Comparison of ENCODE assay signal across 8 mouse cellular contexts in the genomic region with DNA sequence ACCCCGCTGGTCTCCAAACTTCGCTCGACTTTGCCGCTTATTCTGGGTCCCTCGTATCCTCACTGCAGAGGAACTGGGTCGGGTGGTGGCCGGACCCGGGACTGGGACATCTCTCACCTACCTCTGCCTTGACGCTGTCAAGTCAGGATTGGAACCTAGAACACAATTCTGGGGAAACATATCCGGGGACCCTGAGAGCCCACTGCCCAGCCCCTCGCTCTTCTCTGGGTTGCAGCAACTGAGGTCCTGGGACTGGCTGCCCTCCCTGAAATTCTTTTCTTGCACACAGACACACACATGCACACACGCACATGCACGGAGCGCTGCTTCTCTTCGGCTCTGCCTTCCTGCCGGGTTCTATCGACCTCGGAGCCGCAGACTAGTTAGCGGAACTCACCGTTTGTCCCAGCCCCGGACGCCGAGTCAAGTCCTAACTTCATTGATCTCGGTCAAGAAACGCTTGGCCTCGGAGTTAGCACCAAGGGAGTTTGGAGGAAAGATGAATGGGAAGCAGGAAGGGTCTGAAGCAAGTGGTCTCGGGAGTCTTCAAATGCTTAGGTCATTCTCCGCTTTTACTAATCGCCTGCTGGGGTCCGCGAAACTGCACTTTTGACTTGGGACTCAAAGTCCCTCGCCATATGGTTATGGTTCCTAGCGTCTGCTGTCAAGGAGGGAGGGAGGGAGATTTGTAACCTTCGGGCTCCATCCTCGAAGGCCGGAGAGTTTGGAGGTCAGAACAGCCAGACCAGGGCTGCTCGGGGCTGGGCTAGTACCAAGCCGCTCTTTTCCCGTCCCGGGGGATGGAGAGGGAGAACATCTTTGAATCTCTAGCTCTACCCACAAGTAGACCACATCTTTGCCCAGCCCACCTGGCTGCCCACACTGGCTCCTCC. TPM values are rescaled to one million over a fixed set of nuclear protein-coding genes. Genes with fewer than 3 reads are reported as not detected.
DNase-seq lines count a peak whose midpoint lies in the region; ATAC-seq and TF ChIP-seq lines count a peak whose summit lies in the region.

No protein-coding gene starts in this region.

- TF ChIP-seq POLR2A in testis, adult 2 months (IDR thresholded peaks at IDR 0.05; ENCODE audit: control insufficient read depth, low read depth, low read length) = no peak

- no peak for ATAC-seq in limb, embryonic 15.5 days (ENCODE audit: insufficient number of reproducible peaks, low FRiP score, low TSS enrichment, low read depth)
- ATAC-seq in stomach, postnatal 0 days (ENCODE audit: low FRiP score, low TSS enrichment) = no peak
- no peak for ATAC-seq in granulocyte monocyte progenitor cell, adult 5-6 weeks (replicated peaks; ENCODE audit: poor library complexity, severe bottlenecking)
- ATAC-seq in megakaryocyte, adult 5-6 weeks (ENCODE audit: poor library complexity, severe bottlenecking) = no peak

- no peak overlapping the region for H3K9ac ChIP-seq in limb, embryonic 15.5 days
- no peak overlapping the region for H3K9ac ChIP-seq in stomach, postnatal 0 days (ENCODE audit: low read length)

- no peak for TF ChIP-seq CTCF in testis, adult 2 months (IDR thresholded peaks at IDR 0.05; ENCODE audit: control insufficient read depth, insufficient read depth, insufficient replicate concordance, low read depth, low read length)
- no peak for TF ChIP-seq CTCF in stomach, postnatal 0 days (IDR thresholded peaks at IDR 0.05; ENCODE audit: low read depth)

- H3K36me3 ChIP-seq in testis, adult 2 months (ENCODE audit: control insufficient read depth, insufficient read depth, low read length) = no peaks in the 10 kb centered on the region
- H3K36me3 ChIP-seq in limb, embryonic 15.5 days = no peaks in the 10 kb centered on the region
- no peaks in the 10 kb centered on the region for H3K36me3 ChIP-seq in stomach, postnatal 0 days (ENCODE audit: control insufficient read depth, insufficient read depth, low read length)

- 2% methylated on average over 41 of the region's 41 CpGs for WGBS in limb, embryonic 15.5 days
- 3% methylated on average over 41 of the region's 41 CpGs for WGBS in stomach, postnatal 0 days

- no peak overlapping the region for H3K27ac ChIP-seq in testis, adult 2 months (ENCODE audit: control insufficient read depth, insufficient read depth, low read depth, low read length)
- no peak overlapping the region for H3K27ac ChIP-seq in limb, embryonic 15.5 days
- H3K27ac ChIP-seq in stomach, postnatal 0 days (replicated peaks) = no peak overlapping the region

- peaks cover 17% of the 10 kb centered on the region for H3K4me1 ChIP-seq in testis, adult 2 months (ENCODE audit: control insufficient read depth, insufficient read depth, low read length)
- peaks cover 22% of the 10 kb centered on the region for H3K4me1 ChIP-seq in limb, embryonic 15.5 days
- 0 out of 2 replicates have a peak, but pooled peaks cover 2% of the 10 kb centered on the region for H3K4me1 ChIP-seq in stomach, postnatal 0 days (replicated peaks; ENCODE audit: control insufficient read depth, insufficient read depth)

- H3K4me2 ChIP-seq in limb, embryonic 15.5 days = peak overlapping the region; percentile 99
- H3K4me2 ChIP-seq in stomach, postnatal 0 days (replicated peaks; ENCODE audit: low read depth) = peak overlapping the region; percentile 84

- no peak for TF ChIP-seq EP300 in stomach, postnatal 0 days (optimal IDR thresholded peaks at IDR 0.05)

- no peaks in the 10 kb centered on the region for H3K9me3 ChIP-seq in limb, embryonic 15.5 days
- no peaks in the 10 kb centered on the region for H3K9me3 ChIP-seq in stomach, postnatal 0 days (ENCODE audit: control insufficient read depth, low read length)

- peaks cover 5% of the 10 kb centered on the region for H3K27me3 ChIP-seq in testis, adult 2 months (ENCODE audit: control insufficient read depth, insufficient read depth, low read length)
- H3K27me3 ChIP-seq in limb, embryonic 15.5 days = peaks cover 78% of the 10 kb centered on the region
- H3K27me3 ChIP-seq in stomach, postnatal 0 days (ENCODE audit: control insufficient read depth, insufficient read depth, low read length) = peaks cover 12% of the 10 kb centered on the region; the same call in 1 of the 2 replicates

- peak; percentile 66 to 71 for DNase-seq in cerebellum, postnatal 10 days
- DNase-seq in cerebellum, adult 11 months = no peak
- DNase-seq in testis, postnatal 14 days (ENCODE audit: low spot score) = no peak
- no peak for DNase-seq in stomach, postnatal 0 days (ENCODE audit: low spot score)

- H3K4me3 ChIP-seq in testis, adult 2 months (ENCODE audit: control insufficient read depth, low read depth, low read length) = peak overlapping the region; percentile 58
- peak overlapping the region; percentile 48 for H3K4me3 ChIP-seq in limb, embryonic 15.5 days
- H3K4me3 ChIP-seq in stomach, postnatal 0 days (ENCODE audit: low read depth, low read length) = peak overlapping the region; percentile 44

RNA-seq across cellular contexts. Expression of a gene that starts 1.2 kb away (rescaled TPM):
- 7.0 and 8.3 TPM in 2 replicates for polyA plus RNA-seq in testis, adult 2 months (2012; rRNA removed)
- polyA plus RNA-seq in limb, embryonic 15.5 days (2015; fragmentation: Nextera tagmentation; extraction: Ambion mirVana) = 0.42 and 0.84 TPM in 2 replicates
- polyA plus RNA-seq in stomach, postnatal 0 days (2015; fragmentation: Nextera tagmentation; extraction: Ambion mirVana) = 1.2 and 1.4 TPM in 2 replicates
- total RNA-seq in granulocyte monocyte progenitor cell, adult 5-6 weeks (2014; fragmentation: Nextera tagmentation) = not detected in 2 replicates
- not detected in 2 replicates for total RNA-seq in granulocyte monocyte progenitor cell, adult 5-6 weeks (2017)
- total RNA-seq in megakaryocyte, adult 5-6 weeks (2015) = not detected in 2 replicates
- total RNA-seq in megakaryocyte, adult 5-6 weeks (2017) = not detected in 2 replicates

RNA-seq across cellular contexts. Expression of a gene that starts 37.9 kb away (rescaled TPM):
- polyA plus RNA-seq in testis, adult 2 months (2012; rRNA removed) = 0.94 and 1.4 TPM in 2 replicates
- 0.74 and 0.91 TPM in 2 replicates for polyA plus RNA-seq in limb, embryonic 15.5 days (2015; fragmentation: Nextera tagmentation; extraction: Ambion mirVana)
- polyA plus RNA-seq in stomach, postnatal 0 days (2015; fragmentation: Nextera tagmentation; extraction: Ambion mirVana) = 8.4 and 10.1 TPM in 2 replicates
- total RNA-seq in granulocyte monocyte progenitor cell, adult 5-6 weeks (2014; fragmentation: Nextera tagmentation) = not detected in 2 replicates
- total RNA-seq in granulocyte monocyte progenitor cell, adult 5-6 weeks (2017) = 0.39 and 0.77 TPM in 2 replicates
- total RNA-seq in megakaryocyte, adult 5-6 weeks (2015) = not detected in 2 replicates
- not detected in 2 replicates for total RNA-seq in megakaryocyte, adult 5-6 weeks (2017)

RNA-seq across cellular contexts. Expression of a gene that starts 50.8 kb away (rescaled TPM):
- polyA plus RNA-seq in testis, adult 2 months (2012; rRNA removed) = 24.6 and 26.7 TPM in 2 replicates
- 10.7 and 14.1 TPM in 2 replicates for polyA plus RNA-seq in limb, embryonic 15.5 days (2015; fragmentation: Nextera tagmentation; extraction: Ambion mirVana)
- 5.3 and 6.9 TPM in 2 replicates for polyA plus RNA-seq in stomach, postnatal 0 days (2015; fragmentation: Nextera tagmentation; extraction: Ambion mirVana)
- 55.7 and 57.7 TPM in 2 replicates for total RNA-seq in granulocyte monocyte progenitor cell, adult 5-6 weeks (2014; fragmentation: Nextera tagmentation)
- total RNA-seq in granulocyte monocyte progenitor cell, adult 5-6 weeks (2017) = 16.2 and 28.2 TPM in 2 replicates
- 51.2 and 64.5 TPM in 2 replicates for total RNA-seq in megakaryocyte, adult 5-6 weeks (2015)
- total RNA-seq in megakaryocyte, adult 5-6 weeks (2017) = 21.0 and 26.3 TPM in 2 replicates

Comparison
In these comparisons a context has a peak if more than half of its experiments do, and no peak if none do; other contexts are left out.
1. DNase-seq: peak in cerebellum, postnatal 10 days (2 of 2); none in cerebellum, adult 11 months (single experiment), testis, postnatal 14 days (single experiment) and stomach, postnatal 0 days (single experiment).
2. Peak in every context shown above with its lines, with median percentiles within 50 percentile points of each other: H3K4me3 ChIP-seq.